In genomic region chr10:21095541-21095940, GRCm38 (mm10) we compare ENCODE assay signal across 27 mouse cellular contexts.
"Had no signal": no experiment of that assay in that cellular context is flagged by ENCODE, and none has a peak within 500 bp of the region (broad histone marks: within the 10 kb centered on the region; RNA-seq: fewer than 3 reads in every experiment).

No protein-coding gene starts in this region.

- H3K36me3 ChIP-seq: limb, embryonic 10.5 days; limb, embryonic 12.5 days; limb, embryonic 13.5 days; limb, embryonic 15.5 days; liver, embryonic 12.5 days; liver, embryonic 13.5 days; liver, embryonic 15.5 days; lung, embryonic 15.5 days; midbrain, embryonic 10.5 days; midbrain, embryonic 12.5 days; midbrain, embryonic 13.5 days; midbrain, embryonic 15.5 days had no signal

- DNase-seq: left cerebral cortex, postnatal 4 days; liver; liver, embryonic 13.5 days; liver, postnatal 0 days; lung, adult 18-20 months; lung, adult 2 months; lung, embryonic 14.5 days; lung, postnatal 10 days; lung, postnatal 14 days; lung, postnatal 36 days; lung, postnatal 4 days; midbrain, embryonic 14.5 days had no signal

- H3K27me3 ChIP-seq: limb, embryonic 12.5 days; limb, embryonic 13.5 days; limb, embryonic 15.5 days; liver, embryonic 13.5 days; liver, embryonic 15.5 days; lung, embryonic 15.5 days; midbrain, embryonic 15.5 days had no signal

- H3K27ac ChIP-seq: limb, embryonic 10.5 days; limb, embryonic 12.5 days; limb, embryonic 13.5 days; limb, embryonic 15.5 days; liver, embryonic 12.5 days; liver, embryonic 13.5 days; liver, embryonic 14.5 days; liver, embryonic 15.5 days; lung, embryonic 15.5 days; macrophage; midbrain, embryonic 10.5 days; midbrain, embryonic 12.5 days; midbrain, embryonic 13.5 days; midbrain, embryonic 15.5 days had no signal

- H3K9me3 ChIP-seq: limb, embryonic 10.5 days; limb, embryonic 12.5 days; limb, embryonic 13.5 days; limb, embryonic 15.5 days; liver, embryonic 12.5 days; liver, embryonic 13.5 days; liver, embryonic 15.5 days; lung, embryonic 15.5 days; megakaryocyte, embryonic 14.5 days; midbrain, embryonic 10.5 days; midbrain, embryonic 12.5 days; midbrain, embryonic 13.5 days; midbrain, embryonic 15.5 days had no signal

- H3K4me3 ChIP-seq: limb, embryonic 10.5 days; limb, embryonic 12.5 days; limb, embryonic 13.5 days; limb, embryonic 15.5 days; liver, embryonic 12.5 days; liver, embryonic 13.5 days; liver, embryonic 15.5 days; lung, embryonic 15.5 days; megakaryocyte, embryonic 14.5 days; midbrain, embryonic 10.5 days; midbrain, embryonic 12.5 days; midbrain, embryonic 13.5 days; midbrain, embryonic 15.5 days; myocyte had no signal

- H3K4me1 ChIP-seq: liver, embryonic 12.5 days; liver, embryonic 13.5 days; liver, embryonic 15.5 days; midbrain, embryonic 15.5 days had no signal
